Mouse (Mus musculus): ENCODE measurements around the gene Itih1.

Gene Itih1

GRCm38 (mm10) chr14:30943038-30943437 lies at the start of gene Itih1:
Gene Itih1, minus strand, starts transcription at chr14:30943289.
- no peak for DNase-seq (ENCODE audit: low read depth, low spot score)

- DNase-seq (ENCODE audit: low read depth, low spot score): no peak
Measured at GRCm38 (mm10) chr14:30976222-30976621, 33.1 kb upstream of the Itih1 start.

- DNase-seq (ENCODE audit: low read depth, low spot score): no peak
Measured at GRCm38 (mm10) chr14:30974204-30974603, 31.1 kb upstream of the Itih1 start.

- no peak for DNase-seq (ENCODE audit: low read depth, low spot score)
Measured at GRCm38 (mm10) chr14:30960366-30960765, 17.3 kb upstream of the Itih1 start.

GRCm38 (mm10) chr14:30959031-30959430 lies 15.9 kb upstream of the Itih1 start:
- no peak for DNase-seq (ENCODE audit: low read depth, low spot score)

- no peak for DNase-seq (ENCODE audit: low read depth, low spot score)
Measured at GRCm38 (mm10) chr14:30958517-30958916, 15.4 kb upstream of the Itih1 start.

- DNase-seq (ENCODE audit: low read depth, low spot score): peak; percentile 92
Measured at GRCm38 (mm10) chr14:30951154-30951825, 8.2 kb upstream of the Itih1 start, which contains the start of gene Nek4. Gene Nek4, plus strand, starts transcription at chr14:30951377.

- DNase-seq (ENCODE audit: low read depth, low spot score): no peak
Measured at GRCm38 (mm10) chr14:30949986-30950385, 6.9 kb upstream of the Itih1 start.

GRCm38 (mm10) chr14:30944745-30945144 lies 1.7 kb upstream of the Itih1 start:
- DNase-seq (ENCODE audit: low read depth, low spot score): no peak

- DNase-seq (ENCODE audit: low read depth, low spot score): no peak
Measured at GRCm38 (mm10) chr14:30943860-30944674, 978 bp upstream of the Itih1 start.

GRCm38 (mm10) chr14:30942254-30942653 lies 835 bp downstream of the Itih1 start:
- no peak for DNase-seq (ENCODE audit: low read depth, low spot score)

- no peak for DNase-seq (ENCODE audit: low read depth, low spot score)
Measured at GRCm38 (mm10) chr14:30933351-30933750, 9.7 kb downstream of the Itih1 start.

GRCm38 (mm10) chr14:30930386-30930785 lies 12.7 kb downstream of the Itih1 start:
- no peak for DNase-seq (ENCODE audit: low read depth, low spot score)

GRCm38 (mm10) chr14:30925492-30925891 lies 17.6 kb downstream of the Itih1 start:
- no peak for DNase-seq (ENCODE audit: low read depth, low spot score)

GRCm38 (mm10) chr14:30923375-30924105 lies 19.5 kb downstream of the Itih1 start, which contains the start of gene Itih3:
Gene Itih3, minus strand, starts transcription at chr14:30923760.
- DNase-seq (ENCODE audit: low read depth, low spot score): no peak

- DNase-seq (ENCODE audit: low read depth, low spot score): no peak
Measured at GRCm38 (mm10) chr14:30922053-30922670, 20.9 kb downstream of the Itih1 start.

GRCm38 (mm10) chr14:30916516-30916915 lies 26.6 kb downstream of the Itih1 start:
- DNase-seq (ENCODE audit: low read depth, low spot score): peak; percentile 4

GRCm38 (mm10) chr14:30913404-30913803 lies 29.7 kb downstream of the Itih1 start:
- no peak for DNase-seq (ENCODE audit: low read depth, low spot score)

- no peak for DNase-seq (ENCODE audit: low read depth, low spot score)
Measured at GRCm38 (mm10) chr14:30912641-30913040, 30.4 kb downstream of the Itih1 start.

GRCm38 (mm10) chr14:30911141-30911540 lies 31.9 kb downstream of the Itih1 start:
- no peak for DNase-seq (ENCODE audit: low read depth, low spot score)

GRCm38 (mm10) chr14:30907814-30908265 lies 35.2 kb downstream of the Itih1 start:
- DNase-seq (ENCODE audit: low read depth, low spot score): no peak

- no peak for DNase-seq (ENCODE audit: low read depth, low spot score)
Measured at GRCm38 (mm10) chr14:30906001-30906400, 37.1 kb downstream of the Itih1 start.

Measured in retina, adult 2 months (tissue).